Mouse (Mus musculus): ENCODE data around the gene Vegfb. TPM values are rescaled to one million over a fixed set of nuclear protein-coding genes. Genes with fewer than 3 reads are reported as not detected.
"Not testable (repeated sequence)": the region's sequence is repeated elsewhere in the genome, so short reads cannot be mapped to it uniquely, and the experiment has no call there.

Vegfb gene
- polyA plus RNA-seq, 1 experiment from 2014 or later = 60.9 TPM

DNA sequence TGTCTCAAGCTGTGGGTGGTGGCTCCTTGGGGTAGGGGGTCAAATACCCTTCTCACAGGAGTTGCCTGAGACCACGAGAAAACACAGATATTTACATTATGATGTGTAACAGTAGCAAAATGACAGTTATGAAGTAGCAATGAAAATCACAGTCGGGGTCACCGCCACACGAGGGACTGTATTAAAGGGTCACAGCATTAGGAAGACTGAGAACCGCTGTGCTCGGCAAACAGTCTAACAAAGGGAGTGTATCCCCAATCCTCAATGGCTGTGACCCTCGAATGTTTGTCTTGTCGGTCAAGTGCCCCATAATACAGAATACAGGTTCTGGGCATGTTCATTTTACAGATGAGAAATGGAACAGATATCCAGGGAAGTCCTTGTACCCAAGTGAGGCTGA lies 6.6 kb upstream of the Vegfb start:
- no peak overlapping the region for H3K27ac ChIP-seq (ENCODE audit: low read depth, low read length)
- WGBS = 95% methylated on average over 8 of the region's 8 CpGs

DNA sequence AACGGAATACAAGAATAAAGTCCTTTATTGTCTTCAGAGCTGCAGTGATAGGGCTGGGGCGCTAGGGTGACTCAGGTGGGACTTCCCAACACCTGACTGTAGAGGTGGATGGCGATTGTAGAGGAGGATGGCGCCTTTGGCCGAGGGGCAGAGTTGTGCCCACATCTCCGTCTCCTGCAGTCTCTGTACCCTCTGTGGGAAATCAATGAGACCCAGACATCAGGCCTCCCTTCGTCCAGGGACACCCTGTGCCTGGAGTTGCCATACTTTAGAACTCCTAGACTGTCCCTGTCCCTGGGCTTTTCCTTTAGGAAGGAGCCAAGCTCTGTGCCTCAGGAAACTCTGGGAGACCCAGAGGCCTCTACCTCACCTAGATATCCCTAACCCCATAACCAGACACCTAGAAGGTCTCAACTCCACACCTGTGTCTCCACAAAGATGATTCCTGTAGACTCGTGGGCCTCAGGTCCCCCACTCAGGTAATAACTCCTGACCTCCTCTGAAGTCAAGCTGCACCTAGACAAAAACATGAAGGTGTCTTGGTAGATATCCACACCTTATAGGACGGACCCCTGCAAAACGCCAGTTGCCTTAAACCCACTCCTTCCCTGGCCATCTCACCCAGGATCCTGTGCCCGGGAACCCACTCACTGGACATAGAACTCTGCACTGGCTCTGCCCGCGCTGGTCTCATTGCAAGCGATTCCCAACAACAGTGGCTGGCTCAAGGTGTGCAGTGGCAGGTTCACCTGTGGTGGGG lies 5.7 kb upstream of the Vegfb start:
- peak overlapping the region; percentile 56 for H3K9ac ChIP-seq (replicated peaks; ENCODE audit: low read depth, low read length)
- no peaks in the 10 kb centered on the region for H3K36me3 ChIP-seq (ENCODE audit: control insufficient read depth, insufficient read depth, low read length)
- peak overlapping the region; percentile 92 for H3K4me2 ChIP-seq (ENCODE audit: low read depth, low read length)
- peak overlapping the region; percentile 42 for H3K4me3 ChIP-seq (ENCODE audit: low read depth, low read length)
- no peaks in the 10 kb centered on the region for H3K9me3 ChIP-seq (ENCODE audit: control insufficient read depth, low read length)
- H3K27me3 ChIP-seq (ENCODE audit: control insufficient read depth, insufficient read depth, low read length) = no peaks in the 10 kb centered on the region
- peaks cover 28% of the 10 kb centered on the region for H3K4me1 ChIP-seq (ENCODE audit: control insufficient read depth, insufficient read depth, low read length)
- H3K27ac ChIP-seq (ENCODE audit: low read depth, low read length) = no peak overlapping the region
- WGBS = 65% methylated on average over 14 of the region's 14 CpGs
- ATAC-seq (ENCODE audit: low read depth) = peak; percentile 11; the same call in 1 of the 2 replicates

More for the DNA sequence above, 6.6 kb upstream of the Vegfb start:
- peaks cover 27% of the 10 kb centered on the region for H3K4me1 ChIP-seq (ENCODE audit: control insufficient read depth, insufficient read depth, low read length)
- no peaks in the 10 kb centered on the region; the same call in 1 of the 2 replicates for H3K36me3 ChIP-seq (ENCODE audit: control insufficient read depth, insufficient read depth, low read length)
- H3K4me2 ChIP-seq (ENCODE audit: low read depth, low read length) = no peak overlapping the region
- H3K9ac ChIP-seq (replicated peaks; ENCODE audit: low read depth, low read length) = no peak overlapping the region
- H3K27me3 ChIP-seq (ENCODE audit: control insufficient read depth, insufficient read depth, low read length) = no peaks in the 10 kb centered on the region
- no peaks in the 10 kb centered on the region for H3K9me3 ChIP-seq (ENCODE audit: control insufficient read depth, low read length)
- ATAC-seq (ENCODE audit: low read depth) = no peak
- H3K4me3 ChIP-seq (ENCODE audit: low read depth, low read length) = no peak overlapping the region

DNA sequence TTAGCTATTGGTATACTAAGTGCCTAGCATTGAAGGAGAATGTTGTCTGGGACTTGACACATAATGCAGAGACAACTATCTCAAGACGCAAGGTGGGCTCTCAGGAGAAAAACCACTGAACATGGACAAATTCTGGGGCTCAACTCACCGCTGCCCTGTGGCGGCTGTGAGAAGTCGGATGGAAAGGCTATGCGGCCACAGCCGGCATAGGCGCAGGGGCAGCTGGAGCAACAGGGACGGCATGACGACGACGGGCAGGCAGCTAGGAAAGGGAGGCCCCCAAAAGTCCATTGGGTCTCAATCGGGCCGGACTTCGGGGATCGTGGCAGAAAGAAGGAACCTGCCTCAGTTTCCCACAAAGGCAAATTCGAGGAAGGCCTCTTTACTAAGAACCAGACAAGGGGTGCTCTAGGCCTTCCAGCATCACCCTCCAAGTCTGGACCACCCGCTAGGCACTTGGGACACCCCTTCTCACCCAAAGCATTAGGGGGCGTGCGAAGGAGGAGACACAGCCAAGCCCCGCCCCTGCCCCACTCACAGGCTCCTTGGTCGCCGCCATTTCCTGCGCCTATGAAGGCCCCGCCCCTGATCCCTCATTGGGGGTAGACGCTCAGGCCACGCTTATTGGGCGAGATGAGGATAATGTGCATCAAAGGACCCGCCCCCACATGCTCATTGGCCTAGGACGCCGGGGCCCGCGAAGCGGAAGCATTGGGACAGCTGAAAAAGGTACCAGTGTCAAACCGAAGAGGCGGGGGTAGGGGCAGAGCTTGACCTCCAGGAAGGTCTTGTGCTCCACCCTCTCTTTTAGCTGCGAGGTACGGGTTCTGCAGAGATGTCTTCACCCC lies 4.8 kb upstream of the Vegfb start, which contains the start of gene Dnajc4:
Gene Dnajc4 (minus strand): TSS at position 562 of the 848 bp plus-strand sequence.
- peak within 1 kb of the TSS; percentile 42 for H3K4me3 ChIP-seq (ENCODE audit: low read depth, low read length)
- no peaks in the 10 kb centered on the region for H3K9me3 ChIP-seq (ENCODE audit: control insufficient read depth, low read length)
- 2% methylated on average over 37 of the region's 37 CpGs for WGBS
- peak; percentile 94 for ATAC-seq (ENCODE audit: low read depth)
- H3K4me1 ChIP-seq (ENCODE audit: control insufficient read depth, insufficient read depth, low read length) = peaks cover 31% of the 10 kb centered on the region
- peak within 1 kb of the TSS; percentile 58 for H3K9ac ChIP-seq (replicated peaks; ENCODE audit: low read depth, low read length)
- no peaks in the 10 kb centered on the region for H3K27me3 ChIP-seq (ENCODE audit: control insufficient read depth, insufficient read depth, low read length)
- peak within 1 kb of the TSS; percentile 30; the same call in 1 of the 2 replicates for H3K27ac ChIP-seq (ENCODE audit: low read depth, low read length)
- H3K4me2 ChIP-seq (ENCODE audit: low read depth, low read length) = peak within 1 kb of the TSS; percentile 92
- H3K36me3 ChIP-seq (ENCODE audit: control insufficient read depth, insufficient read depth, low read length) = no peaks in the 10 kb centered on the region

DNA sequence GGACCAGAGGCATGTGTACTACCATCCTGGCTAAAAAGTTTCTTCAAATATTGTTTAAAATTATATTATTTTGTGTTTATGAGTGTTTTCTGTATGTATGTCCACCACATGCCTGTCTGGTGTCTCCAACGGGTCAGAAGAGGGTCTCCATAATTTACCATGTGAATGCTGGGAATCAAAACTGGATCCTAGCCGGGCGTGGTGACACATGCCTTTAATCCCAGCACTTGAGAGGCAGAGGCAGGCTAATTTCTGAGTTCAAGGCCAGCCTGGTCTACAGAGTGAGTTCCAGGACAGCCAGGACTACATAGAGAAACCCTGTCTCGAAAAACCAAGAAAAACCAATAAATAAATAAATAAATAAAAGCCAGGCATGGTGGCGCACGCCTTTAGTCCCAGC lies 3.7 kb upstream of the Vegfb start:
- H3K4me2 ChIP-seq (ENCODE audit: low read depth, low read length); H3K4me3 ChIP-seq (ENCODE audit: low read depth, low read length); ATAC-seq (ENCODE audit: low read depth); H3K36me3 ChIP-seq (ENCODE audit: control insufficient read depth, insufficient read depth, low read length); H3K9me3 ChIP-seq (ENCODE audit: control insufficient read depth, low read length); H3K27ac ChIP-seq (ENCODE audit: low read depth, low read length); H3K27me3 ChIP-seq (ENCODE audit: control insufficient read depth, insufficient read depth, low read length); H3K9ac ChIP-seq (replicated peaks; ENCODE audit: low read depth, low read length): not testable (repeated sequence)
- 91% methylated on average over 6 of the region's 6 CpGs for WGBS
- peaks cover 21% of the 10 kb centered on the region for H3K4me1 ChIP-seq (ENCODE audit: control insufficient read depth, insufficient read depth, low read length)

DNA sequence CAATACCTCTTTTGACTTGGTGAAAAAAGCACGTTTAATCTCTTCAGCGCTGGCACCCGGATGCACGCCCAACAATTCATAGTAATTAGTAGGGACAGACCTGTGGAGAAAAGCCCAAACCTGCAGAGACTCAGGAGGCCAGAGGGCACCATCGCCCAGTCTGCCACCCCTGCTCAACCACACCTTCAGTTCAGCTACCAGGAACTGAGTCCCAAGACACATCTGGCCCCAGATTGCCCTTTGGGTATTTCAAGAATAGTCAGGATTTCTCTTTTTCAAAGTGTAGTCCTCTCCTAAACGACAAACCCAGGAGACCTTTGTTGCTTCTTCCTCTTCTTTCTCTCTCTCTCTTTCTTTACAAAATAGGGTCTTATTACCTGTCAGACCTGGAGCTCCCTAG lies 3.3 kb upstream of the Vegfb start:
- WGBS = 87% methylated on average over 6 of the region's 6 CpGs
- Histone ChIP-seq H3K36me3 (ENCODE audit: control insufficient read depth, insufficient read depth, low read length) (no peaks in the 10 kb centered on the region), H3K9me3 (ENCODE audit: control insufficient read depth, low read length) (no peaks in the 10 kb centered on the region), H3K4me2 (ENCODE audit: low read depth, low read length) (no peak overlapping the region), H3K27me3 (ENCODE audit: control insufficient read depth, insufficient read depth, low read length) (no peaks in the 10 kb centered on the region), H3K27ac (ENCODE audit: low read depth, low read length) (no peak overlapping the region), H3K9ac (replicated peaks; ENCODE audit: low read depth, low read length) (no peak overlapping the region), H3K4me1 (ENCODE audit: control insufficient read depth, insufficient read depth, low read length) (peaks cover 21% of the 10 kb centered on the region), H3K4me3 (ENCODE audit: low read depth, low read length) (no peak overlapping the region)
- no peak for ATAC-seq (ENCODE audit: low read depth)

GRCm38 (mm10) chr19:6989251-6989650 lies 1.8 kb upstream of the Vegfb start:
- H3K27me3 ChIP-seq (ENCODE audit: control insufficient read depth, insufficient read depth, low read length) = no peaks in the 10 kb centered on the region
- no peak overlapping the region for H3K9ac ChIP-seq (replicated peaks; ENCODE audit: low read depth, low read length)
- 91% methylated on average over 8 of the region's 8 CpGs for WGBS
- H3K4me2 ChIP-seq (ENCODE audit: low read depth, low read length) = no peak overlapping the region
- H3K36me3 ChIP-seq (ENCODE audit: control insufficient read depth, insufficient read depth, low read length) = no peaks in the 10 kb centered on the region
- ATAC-seq (ENCODE audit: low read depth) = no peak
- no peaks in the 10 kb centered on the region for H3K9me3 ChIP-seq (ENCODE audit: control insufficient read depth, low read length)
- no peak overlapping the region for H3K27ac ChIP-seq (ENCODE audit: low read depth, low read length)
- H3K4me1 ChIP-seq (ENCODE audit: control insufficient read depth, insufficient read depth, low read length) = peaks cover 10% of the 10 kb centered on the region
- H3K4me3 ChIP-seq (ENCODE audit: low read depth, low read length) = no peak overlapping the region

DNA sequence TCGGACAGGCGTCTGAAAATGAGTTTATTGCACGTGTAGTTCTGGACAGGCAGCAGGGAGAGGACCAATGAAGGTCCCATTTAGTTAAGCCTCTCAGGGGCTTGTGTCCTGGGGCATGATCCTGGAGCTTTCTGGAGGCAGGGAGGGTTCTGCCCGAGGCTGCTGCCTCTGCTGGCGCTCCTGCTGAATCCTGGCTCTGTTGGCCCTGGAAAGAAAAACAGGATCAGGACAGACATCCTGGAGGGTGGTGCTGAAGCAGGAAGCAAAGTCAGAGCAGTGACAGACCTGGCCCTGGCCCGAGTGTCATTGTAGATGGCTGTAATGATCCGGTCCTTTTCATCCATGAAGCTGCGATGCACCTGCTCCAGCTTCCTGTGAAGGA lies 444 bp upstream of the Vegfb start:
- ATAC-seq (ENCODE audit: low read depth) = no peak
- Histone ChIP-seq H3K4me3 (ENCODE audit: low read depth, low read length) (peak overlapping the region; percentile 70), H3K27ac (ENCODE audit: low read depth, low read length) (peak overlapping the region; percentile 73; the same call in 1 of the 2 replicates), H3K36me3 (ENCODE audit: control insufficient read depth, insufficient read depth, low read length) (no peaks in the 10 kb centered on the region), H3K4me1 (ENCODE audit: control insufficient read depth, insufficient read depth, low read length) (peaks cover 8% of the 10 kb centered on the region), H3K9me3 (ENCODE audit: control insufficient read depth, low read length) (no peaks in the 10 kb centered on the region), H3K4me2 (ENCODE audit: low read depth, low read length) (peak overlapping the region; percentile 69), H3K27me3 (ENCODE audit: control insufficient read depth, insufficient read depth, low read length) (no peaks in the 10 kb centered on the region), H3K9ac (replicated peaks; ENCODE audit: low read depth, low read length) (peak overlapping the region; percentile 89)
- WGBS = 5% methylated on average over 8 of the region's 8 CpGs

GRCm38 (mm10) chr19:6985951-6986708 lies 1.3 kb downstream of the Vegfb start:
- peak overlapping the region; percentile 69 for H3K4me2 ChIP-seq (ENCODE audit: low read depth, low read length)
- no peak for ATAC-seq (ENCODE audit: low read depth)
- peaks cover 6% of the 10 kb centered on the region for H3K4me1 ChIP-seq (ENCODE audit: control insufficient read depth, insufficient read depth, low read length)
- WGBS = 84% methylated on average over 10 of the region's 10 CpGs
- H3K4me3 ChIP-seq (ENCODE audit: low read depth, low read length) = peak overlapping the region; percentile 70; the same call in 1 of the 2 replicates
- H3K27ac ChIP-seq (ENCODE audit: low read depth, low read length) = no peak overlapping the region
- no peak overlapping the region for H3K9ac ChIP-seq (replicated peaks; ENCODE audit: low read depth, low read length)
- peaks cover 7% of the 10 kb centered on the region; the same call in 1 of the 2 replicates for H3K36me3 ChIP-seq (ENCODE audit: control insufficient read depth, insufficient read depth, low read length)
- H3K27me3 ChIP-seq (ENCODE audit: control insufficient read depth, insufficient read depth, low read length) = no peaks in the 10 kb centered on the region
- no peaks in the 10 kb centered on the region for H3K9me3 ChIP-seq (ENCODE audit: control insufficient read depth, low read length)
